Mouse (Mus musculus) gastrocnemius, postnatal 10 days (tissue): ENCODE results near the gene Btbd1. TPM values are rescaled to one million over a fixed set of nuclear protein-coding genes. Genes with fewer than 3 reads are reported as not detected.
A peak's percentile ranks its signal among the peaks of the same experiment; 100 is the strongest.

Source experiments
- DNase-seq: peaks from one replicate; pipeline ENCODE4 v3.0.0; 2021; ENCODE audit warnings: mixed read lengths
- total RNA-seq, 2 experiments: library from RNA; stranded (reverse); gene quantifications; 2 replicates each; pipeline ENCODE4 v1.2.3; 2021

Gene Btbd1
- total RNA-seq, 2 experiments from 2014 or later = 214 to 229 TPM

DNA sequence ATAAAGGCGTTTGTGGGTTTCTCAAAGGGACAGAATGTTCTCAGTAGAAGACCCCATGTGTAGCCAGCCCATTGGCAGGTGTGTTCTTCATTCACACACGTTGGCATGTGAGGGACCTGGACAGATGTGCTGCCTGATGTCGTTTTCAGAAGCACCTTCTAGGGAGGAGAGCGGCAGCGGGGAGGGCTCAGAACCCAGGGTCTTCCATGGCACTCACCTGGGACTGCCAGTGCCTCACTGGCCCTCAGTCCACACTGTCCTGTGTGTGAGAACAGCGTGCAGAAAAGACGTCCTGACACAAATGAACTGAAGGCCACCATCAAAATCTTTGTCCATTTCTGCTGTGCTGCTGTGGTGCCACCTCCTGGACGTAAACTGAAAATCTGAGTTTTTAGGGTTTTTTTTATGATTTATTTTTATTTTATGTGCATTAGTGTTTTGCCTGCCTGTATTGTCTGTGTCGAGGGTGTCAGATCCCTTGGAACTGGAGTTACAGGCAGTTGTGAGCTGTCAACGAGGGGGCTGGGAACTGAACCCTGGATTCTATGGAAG lies 51.5 kb downstream of the Btbd1 start:
- no peak for DNase-seq

DNA sequence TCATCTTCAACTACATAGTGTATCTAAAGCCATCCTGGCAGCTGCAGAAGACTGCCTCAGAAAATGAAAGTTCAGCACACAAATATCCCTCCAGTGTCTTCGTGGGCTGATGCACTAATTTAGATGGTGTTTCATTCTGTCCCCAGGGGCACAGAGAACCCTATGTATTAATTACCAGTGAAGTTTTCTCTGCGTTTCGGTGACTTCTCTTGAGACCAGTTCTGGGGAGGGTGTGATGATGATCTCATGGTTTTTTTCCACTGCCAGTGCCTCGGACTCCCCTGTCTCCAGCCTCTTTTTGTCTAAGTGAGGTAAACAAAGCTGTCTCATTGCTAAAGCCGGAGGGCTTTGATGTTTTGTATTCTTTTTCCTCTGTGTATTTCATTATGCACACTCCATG lies 53.9 kb downstream of the Btbd1 start:
- no peak for DNase-seq

DNA sequence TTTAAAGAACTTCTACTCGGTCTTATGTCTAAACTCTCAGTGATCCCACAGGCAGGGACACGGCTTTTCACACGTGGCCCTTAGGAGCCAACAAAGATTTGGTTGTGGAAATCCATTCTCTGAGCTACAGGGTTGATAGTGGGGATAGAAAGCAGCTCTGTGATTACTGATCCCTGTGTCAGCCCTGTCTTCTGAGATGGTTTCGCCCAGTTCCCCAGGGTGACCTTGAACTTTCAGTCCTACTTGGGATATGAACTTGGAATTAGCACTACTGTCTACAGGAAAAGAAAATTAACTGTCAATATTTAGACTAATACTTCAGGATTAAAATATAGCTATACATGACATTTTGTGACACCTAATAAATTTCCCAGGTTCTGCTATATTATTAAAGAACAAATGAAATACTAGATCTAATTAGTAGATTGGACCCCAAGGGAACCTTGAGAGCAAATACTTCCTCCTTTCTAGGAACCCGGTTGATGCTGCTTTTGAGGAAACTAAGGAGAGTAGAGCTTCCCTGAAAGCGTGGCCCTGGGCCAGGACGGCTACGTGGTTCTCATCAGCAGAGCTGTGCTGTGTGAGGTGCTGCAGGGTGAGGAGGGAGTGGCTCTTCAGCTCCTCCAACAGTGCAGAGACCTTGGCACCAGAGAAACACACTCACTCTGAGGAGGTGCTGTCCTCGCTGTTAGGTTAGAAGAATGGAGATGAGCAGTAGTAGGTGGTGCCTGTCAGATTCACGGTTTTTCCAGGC lies 56.3 kb downstream of the Btbd1 start:
- DNase-seq = no peak

DNA sequence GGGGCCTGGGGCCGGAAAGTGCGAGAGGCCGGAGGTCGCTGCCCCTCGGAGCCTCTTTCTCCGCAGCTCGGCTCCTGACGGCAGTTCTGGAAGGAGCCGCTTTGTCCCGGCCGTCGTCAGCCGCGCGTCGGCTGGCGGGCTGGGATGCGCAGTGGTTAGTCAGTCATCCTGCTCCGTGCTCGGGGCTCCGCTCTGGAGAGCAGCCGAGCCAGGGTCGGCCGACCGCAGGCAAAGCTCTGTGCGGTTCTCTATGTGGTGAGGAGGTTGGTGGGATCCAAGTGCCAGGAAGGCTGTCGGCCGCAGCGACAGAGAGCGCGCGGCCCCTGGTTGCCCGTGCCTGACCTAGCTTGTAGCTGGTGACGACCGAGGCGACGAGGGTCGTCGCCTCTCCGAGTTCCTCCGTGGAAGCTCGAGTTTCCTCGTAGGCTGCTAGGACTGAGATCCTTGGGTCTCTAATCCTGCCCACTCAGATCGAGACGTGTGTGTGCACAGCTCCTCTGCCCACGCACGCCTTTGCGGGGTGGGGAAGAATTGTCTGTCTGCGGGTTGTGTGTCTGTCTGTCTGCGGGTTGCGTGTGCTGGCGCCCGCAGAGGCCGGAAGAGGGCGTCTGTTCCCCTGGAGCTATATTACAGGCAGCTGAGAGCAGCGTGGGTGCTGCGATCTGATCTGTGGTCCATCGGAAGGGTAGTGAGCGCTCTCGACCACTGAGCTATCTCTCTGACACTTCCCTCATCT lies 66.0 kb downstream of the Btbd1 start:
- no peak for DNase-seq

DNA sequence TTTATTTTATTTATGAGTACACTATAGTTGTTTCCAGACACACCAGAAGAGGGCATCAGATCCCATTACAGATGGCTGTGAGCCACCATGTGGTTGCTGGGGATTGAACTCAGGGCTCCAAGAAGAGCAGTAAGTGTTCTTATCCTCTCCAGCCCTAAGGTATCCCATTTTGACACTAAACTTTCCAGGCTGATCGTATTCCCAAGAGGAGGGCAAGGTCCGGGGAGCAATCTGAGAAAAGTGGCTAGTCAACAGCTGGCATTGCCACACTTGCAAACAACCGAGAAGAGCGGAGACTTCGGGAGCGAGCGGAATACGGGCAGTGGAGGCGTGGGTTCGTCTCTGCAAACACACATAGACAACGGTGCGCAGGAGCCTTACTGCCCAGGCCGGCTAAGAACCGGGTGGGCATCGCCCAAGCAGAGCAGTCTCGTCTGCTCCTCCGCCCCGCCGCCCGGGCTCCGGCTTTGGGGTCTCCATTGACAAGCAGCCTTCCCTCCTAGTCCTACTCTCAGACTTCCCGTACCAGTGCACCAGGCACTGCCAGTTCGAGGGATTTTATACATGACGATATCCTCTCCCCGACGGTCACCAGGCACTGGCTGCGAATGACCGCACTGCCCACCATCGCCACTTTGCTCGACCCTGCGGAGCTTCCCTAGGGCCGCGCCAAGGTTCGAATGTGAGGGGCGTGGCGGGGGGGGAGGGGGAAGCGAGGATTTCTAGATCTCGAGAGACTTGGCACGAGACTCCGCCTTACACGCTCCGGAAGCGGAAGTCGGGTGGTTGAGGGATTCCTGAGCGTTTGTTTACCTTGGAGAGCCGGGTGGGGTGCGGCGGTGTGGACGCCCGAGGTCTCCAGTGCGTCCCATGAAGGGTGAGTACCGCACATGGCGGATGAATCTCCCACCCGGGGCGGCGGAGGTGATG lies 66.8 kb downstream of the Btbd1 start, which contains the start of gene Ramac:
Gene Ramac, plus strand, starts transcription at position 746 of the 930 bp plus-strand sequence.
- DNase-seq = peak; percentile 88

DNA sequence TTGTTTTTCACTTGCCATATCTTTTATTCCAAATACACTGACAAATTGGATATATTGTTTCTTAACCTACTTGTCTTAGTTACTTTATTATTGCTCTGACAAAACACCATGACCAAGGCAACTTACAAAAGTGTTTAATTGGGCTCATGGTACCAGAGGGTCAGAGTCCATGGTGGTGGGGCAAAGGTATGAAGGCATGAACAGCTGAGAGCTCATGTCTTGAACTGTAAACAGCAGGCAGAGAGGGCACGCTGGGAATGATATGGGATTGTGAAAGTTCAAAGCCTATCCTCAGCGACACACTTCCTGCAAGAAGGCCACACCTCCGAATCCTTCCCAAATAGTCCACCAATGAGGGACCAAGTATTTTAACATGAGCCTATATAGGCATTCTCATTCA lies 81.3 kb downstream of the Btbd1 start:
- no peak for DNase-seq

DNA sequence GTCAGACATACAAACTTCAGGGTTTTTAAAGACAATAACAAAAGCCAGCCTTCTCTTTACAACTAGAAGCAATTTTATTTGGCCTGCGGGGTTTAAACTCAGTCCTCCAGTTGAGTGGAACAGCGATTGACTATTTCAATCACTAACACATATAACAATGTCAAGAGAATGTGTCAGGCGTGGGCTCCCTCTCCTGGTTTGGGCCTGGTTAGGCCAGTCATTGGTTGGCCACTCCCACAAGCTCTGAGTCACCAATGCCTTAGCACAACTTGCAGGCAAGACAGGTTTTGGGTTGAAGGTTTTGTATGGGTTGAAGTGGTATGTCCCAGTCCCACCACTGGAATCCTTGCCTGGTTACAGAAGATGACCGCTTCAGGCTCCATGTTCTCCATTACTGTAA lies 85.1 kb downstream of the Btbd1 start:
- no peak for DNase-seq

Other genes with a start within 250 kb of the Btbd1 start
- 10 to 100 TPM; 26.1 to 26.3 TPM for gene Homer2, start 121.9 kb downstream of the Btbd1 start, total RNA-seq
- 10 to 100 TPM; 26.7 to 27.9 TPM for gene Ramac, start 66.5 kb downstream of the Btbd1 start, total RNA-seq
- gene 3110040N11Rik, start 40.0 kb downstream of the Btbd1 start, total RNA-seq = 10 to 100 TPM; 23.6 to 24.5 TPM
- not detected for gene Gm10160, start 26.4 kb upstream of the Btbd1 start, total RNA-seq
- 10 to 100 TPM; 53.0 to 54.2 TPM for gene Tm6sf1, start 29.6 kb upstream of the Btbd1 start, total RNA-seq
- 1 to 10 TPM; 6.1 to 8.7 TPM for gene Hdgfl3, start 105.0 kb upstream of the Btbd1 start, total RNA-seq
- not detected for gene Bnc1, start 162.9 kb upstream of the Btbd1 start, total RNA-seq